Mouse (Mus musculus) MEL (cell line): ENCODE data around the gene Cdh13. TPM values are rescaled to one million over a fixed set of nuclear protein-coding genes. Genes with fewer than 3 reads are reported as not detected.

Source experiments
- DNase-seq: peaks from one replicate; pipeline ENCODE4 v3.0.0; 2011; ENCODE audit warnings: low read depth, low spot score
- H3K27ac ChIP-seq: 2 replicates; pipeline ENCODE4 v1.5.1; 2012; ENCODE audit warnings: low read depth, mild to moderate bottlenecking, control low read depth, low read length, moderate library complexity; ENCODE audit not compliant: control insufficient read depth
- H3K27me3 ChIP-seq, 2 experiments: fragments of 150-350 bp in 1 of 2; sonication (generic) in 1 of 2; 2 replicates each; pipeline ENCODE4 v1.6.1; 2012; ENCODE audit warnings: low read length in 2 of 2, mild to moderate bottlenecking in 2 of 2, improper control_type of control experiment in 1 of 2, moderate library complexity in 1 of 2; ENCODE audit not compliant: insufficient read depth in 2 of 2, control insufficient read depth in 1 of 2
- H3K36me3 ChIP-seq, 2 experiments: 2 replicates each; pipeline ENCODE4 v1.6.1; 2012 to 2014; ENCODE audit warnings: low read length in 2 of 2, improper control_type of control experiment in 1 of 2, inconsistent platforms in 1 of 2, mild to moderate bottlenecking in 1 of 2; ENCODE audit not compliant: insufficient read depth in 2 of 2, control insufficient read depth in 1 of 2
- H3K4me1 ChIP-seq, 2 experiments: fragments of 150-350 bp in 1 of 2; sonication (generic) in 1 of 2; 2 replicates each; pipeline ENCODE4 v1.6.1; 2012; ENCODE audit warnings: low read length in 2 of 2, improper control_type of control experiment in 1 of 2, mild to moderate bottlenecking in 1 of 2; ENCODE audit not compliant: insufficient read depth in 2 of 2, control insufficient read depth in 1 of 2
- H3K4me3 ChIP-seq, 2 experiments: fragments of 150-350 bp in 1 of 2; sonication (generic) in 1 of 2; 2 replicates each; pipeline ENCODE4 v1.5.1; 2012; ENCODE audit warnings: low read depth in 2 of 2, low read length in 2 of 2, mild to moderate bottlenecking in 2 of 2, moderate library complexity in 2 of 2, control low read depth in 1 of 2, improper control_type of control experiment in 1 of 2; ENCODE audit not compliant: control insufficient read depth in 1 of 2, insufficient read depth in 1 of 2
- H3K79me2 ChIP-seq: 2 replicates; pipeline ENCODE4 v1.6.1; 2012; ENCODE audit warnings: mild to moderate bottlenecking, low read length, moderate library complexity; ENCODE audit not compliant: control insufficient read depth, poor library complexity, insufficient read depth
- H3K9ac ChIP-seq: 2 replicates; pipeline ENCODE4 v1.6.1; 2012; ENCODE audit warnings: low read depth, mild to moderate bottlenecking, control low read depth, low read length, moderate library complexity; ENCODE audit not compliant: control insufficient read depth, poor library complexity, severe bottlenecking
- H3K9me3 ChIP-seq: fragments of 150-350 bp; sonication (generic); replicated peaks from 2 replicates; pipeline ENCODE4 v1.6.1; 2012; ENCODE audit warnings: mild to moderate bottlenecking, low read length, improper control_type of control experiment, moderate library complexity; ENCODE audit not compliant: insufficient read depth
- BHLHE40 ChIP-seq: IDR thresholded peaks from 2 replicates; pipeline ENCODE4 v1.6.1; 2012; ENCODE audit warnings: low read depth, mild to moderate bottlenecking, inconsistent platforms, low read length, improper control_type of control experiment, borderline replicate concordance
- E2F4 ChIP-seq: IDR thresholded peaks from 2 replicates; pipeline ENCODE4 v1.6.1; 2011; ENCODE audit warnings: low read depth, low read length, improper control_type of control experiment, borderline replicate concordance
- EP300 ChIP-seq, 2 experiments: IDR thresholded peaks; 2 replicates each; pipeline ENCODE4 v1.6.1; 2011; ENCODE audit warnings: improper control_type of control experiment in 2 of 2, low read length in 2 of 2, low read depth in 1 of 2, mild to moderate bottlenecking in 1 of 2
- GABPA ChIP-seq: IDR thresholded peaks from 2 replicates; pipeline ENCODE4 v1.6.1; 2012; ENCODE audit warnings: low read depth, mild to moderate bottlenecking, inconsistent platforms, low read length, improper control_type of control experiment, moderate library complexity
- GATA1 ChIP-seq: IDR thresholded peaks from 2 replicates; pipeline ENCODE4 v1.6.1; 2011; ENCODE audit warnings: low read depth, low read length, improper control_type of control experiment
- KAT2A ChIP-seq: conservative IDR thresholded peaks from 2 replicates; pipeline ENCODE4 v1.6.1; 2012; ENCODE audit warnings: low read depth, low read length, improper control_type of control experiment, inconsistent platforms
- MAX ChIP-seq: IDR thresholded peaks from 2 replicates; pipeline ENCODE4 v1.6.1; 2011; ENCODE audit warnings: low read length, improper control_type of control experiment
- MAZ ChIP-seq: IDR thresholded peaks from 2 replicates; pipeline ENCODE4 v1.6.1; 2012; ENCODE audit warnings: low read depth, mild to moderate bottlenecking, inconsistent platforms, low read length, improper control_type of control experiment
- MEF2A ChIP-seq: IDR thresholded peaks from 2 replicates; pipeline ENCODE4 v1.6.1; 2014; ENCODE audit warnings: low read depth, mild to moderate bottlenecking, inconsistent platforms, low read length, improper control_type of control experiment; ENCODE audit not compliant: poor library complexity, insufficient replicate concordance, severe bottlenecking; ENCODE audit errors: extremely low read depth
- MXI1 ChIP-seq: IDR thresholded peaks from 2 replicates; pipeline ENCODE4 v1.6.1; 2011; ENCODE audit warnings: mild to moderate bottlenecking, low read depth, low read length, improper control_type of control experiment
- NRF1 ChIP-seq: IDR thresholded peaks from 2 replicates; pipeline ENCODE4 v1.6.1; 2014; ENCODE audit warnings: low read depth, mild to moderate bottlenecking, inconsistent platforms, low read length, improper control_type of control experiment, moderate library complexity; ENCODE audit not compliant: poor library complexity, insufficient read depth, severe bottlenecking
- POLR2AphosphoS5 ChIP-seq: IDR thresholded peaks from 2 replicates; pipeline ENCODE4 v1.6.1; 2012; ENCODE audit warnings: low read depth, borderline replicate concordance, mild to moderate bottlenecking, inconsistent platforms, low read length, moderate library complexity, mixed read lengths
- SMC3 ChIP-seq: IDR thresholded peaks from 2 replicates; pipeline ENCODE4 v1.6.1; 2011; ENCODE audit warnings: low read depth, low read length, improper control_type of control experiment
- TBP ChIP-seq: IDR thresholded peaks from 2 replicates; pipeline ENCODE4 v1.8.0; 2011; ENCODE audit warnings: low read depth, low read length, improper control_type of control experiment
- UBTF ChIP-seq: IDR thresholded peaks from 2 replicates; pipeline ENCODE4 v1.6.1; 2012; ENCODE audit warnings: low read depth, mild to moderate bottlenecking, inconsistent platforms, low read length, improper control_type of control experiment, moderate library complexity, borderline replicate concordance; ENCODE audit not compliant: insufficient read depth
- USF1 ChIP-seq: IDR thresholded peaks from 2 replicates; pipeline ENCODE4 v1.6.1; 2014; ENCODE audit warnings: low read depth, mild to moderate bottlenecking, inconsistent platforms, low read length, improper control_type of control experiment, moderate library complexity
- ZC3H11A ChIP-seq: IDR thresholded peaks from 2 replicates; pipeline ENCODE4 v1.6.1; 2012; ENCODE audit warnings: low read depth, mild to moderate bottlenecking, inconsistent platforms, low read length, improper control_type of control experiment
- ZKSCAN1 ChIP-seq: IDR thresholded peaks from 2 replicates; pipeline ENCODE4 v1.6.1; 2012; ENCODE audit warnings: low read depth, mild to moderate bottlenecking, inconsistent platforms, low read length, improper control_type of control experiment, moderate library complexity
- ZMIZ1 ChIP-seq: IDR thresholded peaks from 2 replicates; pipeline ENCODE4 v1.6.1; 2012; ENCODE audit warnings: low read depth, mild to moderate bottlenecking, inconsistent platforms, low read length, improper control_type of control experiment, moderate library complexity
- polyA plus RNA-seq, 2 experiments: library from polyadenylated mRNA; stranded (reverse) in 1 of 2; unstranded in 1 of 2; fragments of >175 nt in 1 of 2; fragments of >200 nt in 1 of 2; gene quantifications; 2 replicates each; pipeline versions ENCODE4 v1.2.1 to v1.2.4; 2012; ENCODE audit warnings: low replicate concordance in 2 of 2, low read depth in 1 of 2; ENCODE audit not compliant: insufficient read length in 2 of 2, insufficient read depth in 1 of 2, missing spikeins in 1 of 2
- total RNA-seq: library from RNA; depleted of rRNA; stranded (reverse); fragments of 300-350 nt; gene quantifications from 2 replicates; pipeline ENCODE4 v1.2.3, GENCODE M21; 2012

Cdh13 gene
- total and polyA plus RNA-seq, 3 experiments, result not detected

DNA sequence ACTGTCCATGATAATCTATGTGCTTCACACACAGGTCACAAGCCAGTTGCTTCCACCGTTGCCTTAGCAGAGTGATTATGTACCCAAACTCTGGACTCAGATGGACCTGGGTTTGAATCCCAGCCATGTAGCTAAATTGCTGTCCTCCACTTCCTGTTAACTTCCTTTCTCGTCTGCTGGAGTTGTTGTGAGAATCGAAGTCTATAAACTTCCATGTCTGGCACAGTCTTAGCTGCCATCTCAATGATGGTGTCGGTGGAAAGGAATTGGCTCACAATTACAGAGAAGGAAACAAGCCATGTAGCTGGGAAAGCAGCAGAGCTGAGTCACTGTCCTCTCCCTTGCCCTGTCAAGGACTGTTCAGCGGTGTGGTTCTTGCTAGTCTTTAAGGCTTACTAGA lies 45.4 kb upstream of the Cdh13 start:
- Histone ChIP-seq H3K9ac (no peak overlapping the region), H3K36me3 (no peaks in the 10 kb centered on the region), H3K27me3 (no peaks in the 10 kb centered on the region), H3K79me2 (no peaks in the 10 kb centered on the region), H3K4me1 (no peaks in the 10 kb centered on the region), H3K27ac (no peak overlapping the region), H3K9me3 (no peaks in the 10 kb centered on the region), H3K4me3 (no peak overlapping the region)
- no peak for DNase-seq
- TF ChIP-seq ZMIZ1 (no peak), BHLHE40 (no peak), UBTF (no peak), MXI1 (no peak), ZKSCAN1 (no peak), TBP (no peak), E2F4 (no peak), MAZ (no peak), USF1 (no peak), MEF2A (no peak), MAX (no peak), NRF1 (no peak), GABPA (no peak)

- Histone ChIP-seq H3K27ac (no peak overlapping the region), H3K9me3 (no peaks in the 10 kb centered on the region), H3K4me1 (no peaks in the 10 kb centered on the region), H3K79me2 (no peaks in the 10 kb centered on the region), H3K36me3 (no peaks in the 10 kb centered on the region), H3K4me3 (no peak overlapping the region), H3K9ac (no peak overlapping the region), H3K27me3 (no peaks in the 10 kb centered on the region)
- TF ChIP-seq SMC3 (no peak), E2F4 (no peak), EP300 (IDR thresholded peaks at IDR 0.05; ENCODE audit: low read depth in 1 of 2, low read length in 2 of 2) (no peak), MAZ (no peak), POLR2AphosphoS5 (no peak), GATA1 (no peak), KAT2A (no peak), ZKSCAN1 (no peak), ZC3H11A (no peak)
- no peak for DNase-seq
Observed at GRCm38 (mm10) chr8:118239186-118239585, 44.3 kb upstream of the Cdh13 start.
